Comparison of ENCODE assay signal across 17 mouse cellular contexts in genomic region chr11:98265891-98266290, GRCm38 (mm10).
DNase-seq lines count a peak whose midpoint lies in the region; ATAC-seq and TF ChIP-seq lines count a peak whose summit lies in the region.
"Had no signal": no experiment of that assay in that cellular context is flagged by ENCODE, and none has a peak within 500 bp of the region (broad histone marks: within the 10 kb centered on the region; RNA-seq: fewer than 3 reads in every experiment).

No protein-coding gene starts in this region.

- peaks cover 48% of the 10 kb centered on the region for H3K36me3 ChIP-seq in hindbrain, embryonic 14.5 days (replicated peaks; ENCODE audit: control insufficient read depth, insufficient read depth)

- peak; percentile 26 for DNase-seq in cerebellum, adult 9-10 months
- DNase-seq in cerebellum, adult 11 months: no peak
- DNase-seq in layer of hippocampus, adult 2 months (ENCODE audit: low spot score in 2 of 2): no peak
- no peak for DNase-seq in layer of hippocampus, adult 9-10 months (ENCODE audit: low spot score)
- DNase-seq in brain, embryonic 14.5 days (ENCODE audit: low read depth): peak; percentile 86
- DNase-seq in hindbrain, embryonic 14.5 days (ENCODE audit: low spot score): no peak
- no peak for DNase-seq in thymus, postnatal 10 days (ENCODE audit: low spot score in 2 of 2)
- DNase-seq in Muller cell, postnatal 12 days (ENCODE audit: inconsistent ontology term): no peak
- DNase-seq: adrenal gland, postnatal 10 days; cerebellum, adult 2 months; heart, postnatal 4 days; thymus, adult 2 months had no signal

- peak overlapping the region; percentile 74 for H3K27ac ChIP-seq in layer of hippocampus, adult 2 months
- peak overlapping the region; percentile 61; the same call in 1 of the 2 replicates for H3K27ac ChIP-seq in hindbrain, embryonic 14.5 days
- H3K27ac ChIP-seq: liver, embryonic 14.5 days; macrophage; midbrain, embryonic 12.5 days had no signal

- peaks cover 19% of the 10 kb centered on the region for H3K4me1 ChIP-seq in hindbrain, embryonic 14.5 days (replicated peaks; ENCODE audit: control insufficient read depth, insufficient read depth, low read length)
- H3K4me1 ChIP-seq: midbrain, embryonic 12.5 days had no signal

- H3K27me3 ChIP-seq in hindbrain, embryonic 14.5 days (ENCODE audit: control insufficient read depth, insufficient read depth, low read length): no peaks in the 10 kb centered on the region
- H3K27me3 ChIP-seq: midbrain, embryonic 12.5 days had no signal

- no peak overlapping the region for H3K4me3 ChIP-seq in layer of hippocampus, adult 2 months
- no peak overlapping the region for H3K4me3 ChIP-seq in hindbrain, embryonic 14.5 days (replicated peaks; ENCODE audit: low read length)
- H3K4me3 ChIP-seq: midbrain, embryonic 12.5 days had no signal

- no peak for TF ChIP-seq CTCF in layer of hippocampus, adult 2 months (conservative IDR thresholded peaks at IDR 0.05)
- TF ChIP-seq CTCF in brain, embryonic 14.5 days (IDR thresholded peaks at IDR 0.05; ENCODE audit: borderline replicate concordance, extremely low read depth, insufficient read depth, insufficient read length): no peak

- 44% methylated on average over 5 of the region's 5 CpGs for WGBS in hindbrain, embryonic 14.5 days

- no peaks in the 10 kb centered on the region for H3K9me3 ChIP-seq in hindbrain, embryonic 14.5 days (ENCODE audit: control insufficient read depth, low read length)
- H3K9me3 ChIP-seq: midbrain, embryonic 12.5 days had no signal

- no peak for TF ChIP-seq POLR2A in brain, embryonic 14.5 days (IDR thresholded peaks at IDR 0.05; ENCODE audit: borderline replicate concordance, extremely low read depth, insufficient read depth, insufficient read length, poor library complexity, severe bottlenecking)

- no peak for ATAC-seq in hindbrain, embryonic 14.5 days (ENCODE audit: low FRiP score)
- ATAC-seq: activated CD4-positive, CD25-positive, alpha-beta regulatory T cell, adult 4 months; intestine, embryonic 16.5 days had no signal

- H3K4me2 ChIP-seq in hindbrain, embryonic 14.5 days (replicated peaks): no peak overlapping the region
- H3K4me2 ChIP-seq: midbrain, embryonic 12.5 days had no signal

- H3K9ac ChIP-seq in hindbrain, embryonic 14.5 days: no peak overlapping the region
- H3K9ac ChIP-seq: liver, embryonic 14.5 days; midbrain, embryonic 12.5 days had no signal

Comparison
In these comparisons a context has a peak if more than half of its experiments do, and no peak if none do; other contexts are left out.
1. DNase-seq: peak in cerebellum, adult 9-10 months (single experiment) and brain, embryonic 14.5 days (single experiment); none in cerebellum, adult 11 months (single experiment), layer of hippocampus, adult 2 months (0 of 2), layer of hippocampus, adult 9-10 months (single experiment), hindbrain, embryonic 14.5 days (single experiment), thymus, postnatal 10 days (0 of 2) and Muller cell, postnatal 12 days (single experiment).